Mouse (Mus musculus) stomach, postnatal 0 days (tissue): ENCODE results near the gene Icosl.

Source experiments
- CTCF ChIP-seq: IDR thresholded peaks from 2 replicates; pipeline ENCODE4 v1.5.1; 2016; ENCODE audit warnings: antibody characterized with exemption, low read depth, mild to moderate bottlenecking, moderate library complexity
- EP300 ChIP-seq: optimal IDR thresholded peaks from 2 replicates; pipeline ENCODE3; 2016; ENCODE audit warnings: antibody characterized with exemption

- TF ChIP-seq CTCF (no peak), EP300 (no peak)
Observed at GRCm38 (mm10) chr10:78068541-78068940, 561 bp upstream of the Icosl start.
